Mouse (Mus musculus) lung, postnatal 14 days (tissue): Measurements from ENCODE around the gene Napepld.
A peak's percentile ranks its signal among the peaks of the same experiment; 100 is the strongest.
"Not testable (repeated sequence)": the region's sequence is repeated elsewhere in the genome, so short reads cannot be mapped to it uniquely, and the experiment has no call there.

Source experiments
- DNase-seq: peaks from one replicate; pipeline ENCODE4 v3.0.0; 2021

The Napepld gene

DNA sequence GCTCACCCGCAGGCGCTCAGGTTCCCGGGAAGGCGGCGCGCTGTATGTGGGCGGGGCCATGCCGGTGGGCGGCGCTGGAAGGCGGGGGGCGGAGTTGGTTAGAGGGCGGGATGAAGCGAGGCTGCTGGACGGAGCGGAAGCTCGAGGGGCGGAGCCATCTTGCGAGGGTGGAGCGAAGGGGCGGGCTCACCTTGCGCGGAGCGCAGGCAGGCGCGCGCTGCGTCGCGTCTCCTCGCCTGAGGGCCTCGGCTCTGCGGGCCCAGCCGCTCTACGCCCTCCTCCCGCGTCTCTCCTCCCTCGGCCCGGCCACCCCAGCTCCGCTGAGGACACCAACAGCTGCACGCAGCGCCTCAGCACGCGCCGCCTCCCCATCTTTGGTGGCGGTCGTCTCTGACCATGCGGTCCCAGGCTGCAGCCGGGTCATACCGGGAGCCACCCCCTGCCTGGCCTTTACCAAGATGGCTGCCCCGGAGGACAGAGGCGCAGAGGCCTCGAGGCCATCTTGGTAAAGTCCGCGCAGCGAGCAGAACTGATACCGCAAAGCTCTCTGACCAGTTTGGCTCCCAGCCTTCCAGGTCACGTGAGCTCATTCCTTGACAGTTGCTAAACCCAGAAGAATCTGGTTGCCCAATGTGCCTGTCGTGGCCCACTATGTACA, at the start of gene Napepld:
Gene Napepld, minus strand, starts transcription at position 46 of the 658 bp plus-strand sequence.
- peak; percentile 100 for DNase-seq

DNA sequence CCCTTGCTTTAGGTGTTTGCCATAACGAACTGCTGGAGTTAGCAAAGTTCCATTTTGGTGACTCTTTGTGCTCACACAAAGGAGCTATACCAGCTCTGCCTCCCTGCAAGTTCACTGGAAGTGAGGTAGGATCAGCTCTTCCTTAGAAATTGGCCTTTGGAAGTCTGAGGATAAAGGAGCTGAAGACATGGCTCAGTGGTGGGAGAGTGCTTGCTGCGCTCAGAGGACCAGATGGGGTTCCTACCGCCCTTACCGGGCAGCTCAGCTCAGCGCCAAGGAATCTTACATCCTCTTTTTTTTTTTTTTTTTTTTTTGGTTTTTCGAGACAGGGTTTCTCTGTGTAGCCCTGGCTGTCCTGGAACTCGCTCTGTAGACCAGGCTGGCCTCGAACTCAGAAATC, 44.8 kb upstream of the Napepld start:
- no peak for DNase-seq

DNA sequence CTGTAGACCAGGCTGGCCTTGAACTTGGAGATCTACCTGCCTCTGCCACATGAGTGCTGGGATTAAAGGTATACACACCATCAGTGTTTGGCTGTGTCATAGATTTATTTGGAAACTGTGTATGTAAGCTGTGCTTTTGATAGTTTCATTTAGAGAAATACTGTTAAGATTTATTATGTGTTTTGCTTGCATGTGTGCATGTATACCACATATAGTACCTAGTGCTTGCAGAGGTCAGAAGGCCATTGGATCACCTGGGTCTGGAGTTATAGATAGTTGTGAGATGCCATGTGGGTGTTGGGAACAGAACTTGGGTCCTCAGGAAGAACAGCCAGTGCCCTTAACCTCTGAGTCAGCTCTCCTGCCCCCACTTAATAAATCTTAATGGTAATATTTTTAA, 43.5 kb upstream of the Napepld start:
- DNase-seq, result no peak

DNA sequence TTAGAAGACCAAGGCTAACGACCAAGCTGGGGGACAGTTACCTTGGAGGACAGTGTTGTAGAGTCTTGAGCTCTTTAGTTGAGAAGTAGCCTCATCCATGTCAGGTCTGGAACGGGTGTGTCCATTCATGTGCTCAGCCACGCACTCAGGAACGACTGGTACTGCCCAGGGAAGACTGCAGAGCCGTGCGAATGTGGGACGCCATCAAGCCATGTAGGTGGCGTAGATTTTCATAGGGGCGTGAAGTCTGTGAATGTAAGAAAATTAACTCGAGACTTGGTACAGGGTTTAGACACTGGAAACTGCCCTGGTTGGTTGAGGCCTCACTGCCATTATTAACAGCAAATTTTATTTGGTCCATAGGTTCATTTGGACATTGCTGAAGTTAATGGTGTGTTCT, 42.4 kb upstream of the Napepld start:
- no peak for DNase-seq

DNA sequence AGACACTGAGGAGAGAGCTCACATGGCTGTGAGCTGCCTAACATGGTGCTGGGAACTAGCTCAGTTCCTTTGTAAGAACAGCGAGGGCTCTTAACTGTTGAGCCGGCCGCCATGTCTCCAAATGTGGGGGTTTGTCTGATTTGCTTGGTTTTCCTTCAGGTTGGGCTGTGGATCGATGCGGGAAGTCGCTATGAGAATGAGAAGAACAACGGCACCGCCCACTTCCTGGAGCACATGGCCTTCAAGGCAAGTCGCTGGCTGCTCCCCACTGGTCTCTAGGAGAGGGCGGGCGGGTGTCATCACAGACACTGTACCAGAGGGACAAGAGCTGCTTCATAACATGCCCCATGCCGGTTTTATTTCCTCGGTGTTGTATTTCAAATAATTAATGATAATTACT, 38.7 kb upstream of the Napepld start:
- DNase-seq, result no peak

DNA sequence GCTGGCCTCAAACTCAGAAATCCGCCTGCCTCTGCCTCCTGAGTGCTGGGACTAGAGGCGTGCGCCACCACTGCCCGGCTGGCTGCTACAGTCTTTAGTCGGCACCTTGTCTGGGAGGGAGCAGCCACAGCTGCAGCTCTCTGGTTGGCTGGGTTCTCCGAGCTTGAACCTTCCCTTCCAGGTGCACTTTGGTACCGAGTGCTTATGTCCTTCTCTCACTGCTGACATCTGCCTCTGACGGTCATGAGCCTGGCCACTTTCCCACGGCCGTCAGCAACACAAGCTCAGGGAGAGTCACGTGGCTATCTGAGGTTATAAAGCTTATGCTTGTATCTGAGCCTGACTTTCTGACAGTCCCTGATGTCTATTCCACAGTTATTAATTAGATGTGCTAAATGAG, 37.9 kb upstream of the Napepld start:
- no peak for DNase-seq

DNA sequence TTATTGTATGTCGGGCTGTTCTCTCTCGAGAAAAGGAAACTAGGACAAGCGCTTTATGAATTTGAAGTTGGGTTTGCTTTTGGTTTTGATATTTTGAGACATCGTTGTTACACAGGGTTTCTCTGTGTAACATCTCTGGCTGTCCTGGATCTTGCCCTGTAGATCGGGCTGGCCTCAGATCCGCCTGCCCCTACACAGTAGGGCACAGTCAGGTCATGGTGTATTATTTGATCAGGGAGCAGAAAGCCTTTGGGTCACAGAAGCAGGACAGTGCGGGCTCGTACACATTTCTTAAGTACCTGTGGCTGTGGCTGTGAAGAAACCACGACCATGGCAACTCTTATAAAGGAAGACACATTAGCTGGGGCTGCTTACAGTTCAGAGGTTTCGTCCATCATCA, 36.4 kb upstream of the Napepld start:
- no peak for DNase-seq

DNA sequence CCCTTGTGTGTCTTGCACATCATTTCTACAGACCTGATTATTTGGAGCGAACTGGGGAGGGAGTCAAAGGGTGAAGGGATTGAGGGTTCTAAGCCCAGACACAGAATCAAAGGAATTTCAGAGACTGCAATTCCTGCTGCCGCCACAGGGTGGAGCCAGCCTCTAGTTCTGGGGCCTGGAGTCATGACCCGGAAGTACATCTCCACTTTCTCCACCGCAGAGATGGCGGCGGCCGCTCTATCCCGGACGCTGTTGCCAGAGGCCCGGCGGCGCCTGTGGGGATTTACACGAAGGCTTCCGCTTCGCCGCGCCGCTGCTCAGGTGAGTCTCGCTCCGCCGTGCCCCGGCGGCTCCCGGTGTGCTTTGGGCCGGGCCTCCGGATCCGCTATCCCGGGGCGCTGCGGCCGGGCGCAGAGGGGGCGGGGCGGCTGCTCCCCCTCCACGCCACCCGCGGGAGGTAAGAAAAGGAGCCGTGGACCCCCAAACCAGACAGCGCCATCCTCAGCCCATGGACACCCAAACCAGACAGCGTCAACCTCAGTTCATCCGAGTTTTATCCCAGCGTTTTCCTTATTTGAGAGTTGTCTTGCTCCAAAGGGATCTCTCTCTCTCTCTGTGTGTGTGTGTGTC, 35.9 kb upstream of the Napepld start, which contains the start of gene Pmpcb:
Gene Pmpcb, plus strand, starts transcription at position 186 of the 630 bp plus-strand sequence.
- peak; percentile 87 for DNase-seq

DNA sequence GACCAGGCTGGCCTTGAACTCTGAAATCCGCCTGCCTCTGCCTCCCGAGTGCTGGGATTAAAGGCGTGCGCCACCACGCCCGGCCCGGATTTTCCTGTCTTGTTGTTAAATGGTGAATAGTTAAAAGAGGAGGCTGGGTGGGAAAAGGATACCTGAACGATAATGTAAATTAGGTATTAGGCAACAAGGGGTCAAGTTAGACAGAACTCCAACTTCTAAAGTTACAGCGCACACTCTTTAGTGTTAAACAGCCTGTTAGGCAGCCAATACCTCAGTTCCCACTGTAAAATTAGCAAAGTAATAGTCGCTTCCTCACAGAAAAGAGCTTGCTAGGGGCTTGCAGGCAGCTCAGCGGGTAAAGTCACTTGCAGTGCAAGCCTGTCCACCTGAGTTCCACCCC, 34.9 kb upstream of the Napepld start:
- no peak for DNase-seq

DNA sequence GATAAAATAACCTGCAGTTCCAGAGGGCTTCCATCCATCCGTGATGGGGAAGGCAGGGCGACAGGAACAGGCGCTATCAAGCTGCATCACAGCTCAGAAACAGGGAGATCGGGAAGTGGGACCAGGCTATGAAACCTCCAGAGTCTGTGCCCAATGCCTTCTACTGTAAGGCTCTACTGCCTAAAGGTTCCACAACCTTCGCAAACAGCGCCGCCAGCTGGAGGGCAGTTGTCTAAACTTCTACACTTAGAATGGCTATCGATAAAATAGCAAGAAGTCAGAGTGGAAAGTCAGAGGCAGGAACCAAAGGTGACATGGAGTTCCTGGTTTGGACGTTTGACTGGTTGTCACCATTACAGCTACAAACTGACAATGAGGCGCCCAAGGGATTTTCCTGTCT, 34.4 kb upstream of the Napepld start:
- DNase-seq, result peak; percentile 79

DNA sequence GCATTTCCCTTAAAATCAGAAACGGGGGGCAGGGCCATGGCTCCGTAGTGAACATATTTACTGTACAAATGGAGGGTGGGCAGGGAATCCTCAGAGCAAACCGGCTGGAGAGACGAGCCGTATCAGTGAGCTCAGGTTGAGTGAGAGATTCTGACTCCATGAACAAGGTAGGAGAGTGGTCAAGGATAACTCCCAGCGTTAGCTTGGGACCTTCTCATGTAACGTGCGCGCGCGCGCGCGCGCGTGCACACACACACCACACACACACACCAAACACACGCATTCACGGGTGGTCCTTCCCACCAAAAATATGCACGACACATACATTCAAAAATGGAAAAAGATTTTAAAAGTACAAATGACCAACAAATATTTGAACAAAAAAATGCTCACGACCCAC, 33.9 kb upstream of the Napepld start:
- DNase-seq, result no peak

DNA sequence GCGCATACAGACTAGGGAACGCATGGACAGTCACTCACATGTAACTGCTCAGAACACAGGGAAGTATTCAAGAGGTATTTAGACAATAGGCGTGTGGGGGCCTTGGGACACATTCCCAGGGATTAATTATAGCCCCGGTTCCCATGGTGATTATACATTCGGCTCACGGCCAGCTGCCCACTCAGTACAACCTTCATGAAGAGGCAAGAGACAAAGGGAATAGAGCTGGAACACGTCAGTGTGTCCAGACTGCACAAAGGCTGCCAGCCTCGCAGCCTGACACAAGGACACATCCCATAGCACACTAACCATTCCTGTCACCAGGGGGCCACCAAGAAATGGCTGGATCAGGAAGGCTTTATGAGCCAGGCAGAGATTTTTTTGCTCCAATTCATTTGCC, 31.7 kb upstream of the Napepld start:
- DNase-seq, result peak; percentile 49

DNA sequence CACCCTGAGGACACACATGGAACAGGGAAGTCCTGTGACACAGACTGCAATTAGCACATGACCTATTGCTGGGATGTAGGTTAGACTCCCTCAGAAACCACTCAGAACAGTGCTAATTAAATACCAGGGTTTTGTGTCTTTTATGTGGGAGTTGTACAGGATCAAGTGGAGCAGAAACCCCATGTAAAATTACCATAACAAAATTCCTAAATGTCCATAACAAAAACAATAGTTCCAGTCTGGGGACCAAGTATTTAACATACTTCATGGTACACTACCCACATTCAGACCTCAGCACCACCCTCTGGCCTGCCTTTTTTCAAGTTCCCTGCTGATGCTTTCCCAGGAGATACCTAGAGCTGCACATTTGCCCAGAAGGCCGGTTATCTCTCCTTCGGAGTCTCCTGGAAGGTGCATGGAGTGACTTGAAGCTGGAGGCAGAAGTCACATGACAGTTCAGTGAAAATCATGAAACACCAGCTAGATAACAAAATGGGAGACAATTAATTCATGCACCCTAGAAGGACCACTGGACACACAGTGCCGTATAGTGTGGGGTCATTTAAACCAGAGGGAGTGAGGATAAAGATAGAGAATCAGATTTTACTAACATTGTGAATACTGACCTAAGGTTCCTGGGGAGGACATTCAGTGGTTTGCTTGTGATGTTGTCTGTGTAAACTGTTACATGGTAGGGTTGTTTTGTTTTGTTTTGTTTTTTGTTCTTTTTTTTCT, 31.1 kb upstream of the Napepld start:
- no peak for DNase-seq

DNA sequence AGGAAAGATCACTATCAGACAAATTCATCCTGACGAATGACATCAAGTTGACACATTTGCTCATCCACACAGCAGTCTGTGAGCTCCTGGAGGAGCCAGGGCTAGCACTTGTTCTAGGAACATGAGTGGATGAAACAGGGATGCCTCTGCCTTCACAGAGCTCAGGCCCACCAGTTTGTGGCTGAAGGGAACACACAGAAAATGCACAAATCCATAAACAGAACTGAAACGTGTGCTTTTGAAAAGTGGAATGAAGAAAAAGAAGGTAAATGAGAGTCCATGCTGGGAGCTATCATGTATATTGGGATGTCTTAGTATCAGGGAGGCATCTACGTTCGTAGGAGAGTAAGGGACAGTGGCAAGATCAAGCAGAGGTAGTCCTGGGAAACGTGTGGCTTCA, 27.9 kb upstream of the Napepld start:
- no peak for DNase-seq

DNA sequence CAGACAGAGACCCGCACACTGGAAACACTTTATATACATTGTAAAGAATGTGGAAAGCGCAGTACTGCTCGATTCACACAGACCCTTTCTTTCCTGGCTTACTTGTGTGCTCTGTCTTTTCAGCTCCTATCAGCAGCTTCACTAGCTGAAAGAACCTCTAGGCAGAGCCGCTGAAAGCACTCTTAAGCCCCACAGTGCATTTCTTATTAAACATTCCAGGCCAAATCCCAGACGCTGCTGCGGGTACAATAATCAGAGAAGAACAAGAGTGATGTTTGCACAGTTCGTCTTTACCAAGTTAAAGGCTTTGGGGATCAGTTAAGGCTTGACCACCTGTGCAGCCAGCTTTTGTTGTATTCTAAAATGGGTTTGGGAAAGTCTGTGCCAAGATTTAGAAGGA, 23.7 kb upstream of the Napepld start:
- no peak for DNase-seq

DNA sequence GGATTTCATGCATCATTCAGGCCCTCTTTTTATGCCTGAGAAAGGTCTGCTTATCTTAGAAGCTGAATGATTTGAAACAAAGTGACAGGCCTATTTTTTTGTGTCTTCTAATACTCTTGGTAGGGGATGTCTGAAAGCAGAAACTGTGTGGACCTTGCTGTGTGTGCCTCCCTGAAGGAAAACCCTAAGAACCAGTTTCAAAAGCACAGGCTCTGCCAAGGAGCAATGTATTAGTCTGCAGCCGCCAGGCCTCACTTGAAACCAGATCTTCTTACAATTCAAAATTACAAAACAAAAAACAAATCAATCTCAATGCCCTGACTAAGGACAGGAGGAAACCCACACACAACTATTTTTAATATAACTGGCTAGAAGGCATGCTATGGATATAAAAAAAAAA, 23.2 kb upstream of the Napepld start:
- no peak for DNase-seq

DNA sequence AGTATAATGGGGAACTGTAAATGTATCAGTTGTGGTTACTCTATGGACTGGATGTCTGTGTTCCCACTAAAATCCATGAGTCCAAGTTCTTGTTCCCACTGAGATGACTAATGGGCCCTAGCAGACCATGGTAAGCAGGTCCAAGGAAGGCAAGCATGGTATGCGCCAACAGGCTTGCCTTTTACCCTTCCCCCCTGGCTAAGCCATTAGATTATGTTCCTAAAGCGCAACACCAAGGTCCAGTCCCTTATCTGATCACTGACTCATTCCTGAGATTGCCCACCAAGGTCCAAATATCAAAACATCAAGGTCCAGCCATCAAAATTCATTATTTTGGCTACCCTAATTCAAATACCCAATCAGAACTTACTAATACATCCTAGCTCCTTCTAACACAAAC, 18.0 kb upstream of the Napepld start:
- DNase-seq, result no peak

DNA sequence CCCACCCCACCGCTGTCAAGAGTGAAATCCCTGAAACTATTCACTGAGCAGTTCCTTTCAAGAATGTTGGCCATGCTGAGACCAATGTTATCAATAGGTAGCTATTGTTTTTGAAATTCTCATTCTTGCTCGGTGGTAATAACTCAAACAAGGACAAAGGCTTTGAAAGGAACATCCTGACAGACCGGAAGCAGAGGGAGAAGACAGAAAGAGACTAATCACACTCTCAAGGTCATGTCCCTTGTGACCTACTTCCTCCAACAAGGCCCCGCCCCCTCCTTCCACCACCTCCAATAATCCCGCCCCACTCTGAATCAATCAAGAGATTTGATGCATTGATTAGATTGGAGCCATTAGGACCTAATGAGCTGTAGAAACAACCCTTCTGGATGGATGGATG, 17.4 kb upstream of the Napepld start:
- DNase-seq, result no peak

DNA sequence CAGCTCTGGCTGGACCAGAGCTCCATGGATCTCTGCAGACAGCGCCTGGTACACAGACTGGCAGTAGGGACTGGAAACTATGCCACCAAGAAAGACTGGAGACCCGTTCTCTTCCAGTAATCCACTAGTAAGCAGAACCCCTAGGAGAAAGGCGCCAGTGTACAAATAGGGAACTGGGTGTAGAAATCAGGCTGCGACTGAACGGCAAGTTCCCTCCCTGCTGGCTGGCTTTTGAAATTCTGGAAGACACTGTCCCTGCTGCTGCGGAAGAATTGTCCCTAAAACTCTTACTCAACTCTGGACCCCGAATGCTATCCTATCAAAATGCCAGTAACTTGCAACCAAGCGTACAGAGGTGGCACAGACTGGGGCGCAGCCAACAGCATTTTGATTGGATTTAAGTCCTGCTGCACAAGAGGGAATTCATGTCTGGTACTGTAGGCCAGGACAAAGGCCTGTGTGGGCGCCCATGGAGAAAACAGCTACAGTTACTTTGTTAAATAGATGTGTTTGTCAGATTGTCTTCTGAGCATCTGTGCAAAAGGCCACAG, 16.0 kb upstream of the Napepld start:
- DNase-seq, result no peak

DNA sequence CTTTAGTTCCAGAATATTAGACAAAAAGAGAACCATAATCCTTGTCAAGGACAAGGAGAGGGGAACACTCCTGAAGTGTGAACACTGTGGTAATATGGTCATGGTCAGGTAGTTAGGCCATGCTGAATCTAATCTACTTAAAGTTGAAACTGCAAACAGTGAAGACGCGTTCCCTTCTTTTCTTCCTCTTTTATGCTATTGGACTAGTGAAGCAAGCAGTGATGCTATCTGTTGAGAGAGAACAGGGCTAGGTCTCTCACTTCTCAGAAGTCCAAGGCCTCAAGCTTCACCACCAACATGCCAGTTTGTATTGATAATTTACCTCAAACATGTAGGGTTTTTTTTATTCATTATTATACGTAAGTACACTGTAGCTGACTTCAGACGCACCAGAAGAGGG, 13.3 kb upstream of the Napepld start:
- no peak for DNase-seq

DNA sequence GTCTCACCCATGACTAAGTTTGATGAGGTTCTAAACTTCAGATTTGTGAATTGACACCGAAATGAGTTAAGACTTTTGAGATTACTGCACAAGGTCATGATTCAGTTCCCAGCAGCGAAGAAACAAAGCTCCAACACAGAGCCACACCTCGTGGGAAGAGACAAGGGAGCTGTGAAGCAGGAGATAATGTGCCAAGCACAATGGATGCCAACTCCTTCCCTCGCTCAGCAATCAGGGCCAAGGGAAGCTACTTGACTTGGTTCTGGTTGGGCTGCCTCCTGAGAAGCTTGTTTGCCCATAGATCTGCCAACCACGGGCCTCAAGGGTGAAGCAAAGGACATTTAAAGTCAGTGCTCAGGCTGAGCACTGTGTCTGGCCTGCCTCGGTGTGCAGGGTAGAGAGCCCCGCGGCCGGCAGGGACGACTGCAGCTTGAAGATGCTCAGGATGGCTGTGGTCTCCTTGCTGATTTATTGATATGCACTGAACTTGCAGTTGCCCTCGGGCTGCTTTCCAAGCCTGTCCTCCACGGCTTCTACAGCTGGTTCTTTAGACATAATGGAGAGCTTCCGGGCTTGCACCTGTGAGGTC, 11.0 kb upstream of the Napepld start:
- no peak for DNase-seq

DNA sequence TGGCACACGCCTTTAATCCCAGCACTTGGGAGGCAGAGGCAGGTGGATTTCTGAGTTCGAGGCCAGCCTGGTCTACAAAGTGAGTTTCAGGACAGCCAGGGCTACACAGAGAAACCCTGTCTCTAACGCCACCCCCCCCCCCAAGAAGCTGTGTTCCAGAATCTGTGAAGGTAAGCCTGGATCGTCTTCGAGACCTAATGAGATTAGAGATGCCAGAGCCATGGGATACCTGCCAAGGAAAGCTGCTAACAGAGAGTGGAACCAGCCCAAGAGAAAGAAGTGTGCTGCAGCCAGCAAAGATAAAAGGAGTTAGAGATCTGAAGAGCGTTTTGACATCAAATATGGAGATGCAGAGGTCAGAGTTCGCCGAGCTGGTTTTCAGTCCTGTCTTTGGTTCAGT, 6.8 kb upstream of the Napepld start:
- not testable (repeated sequence) for DNase-seq

DNA sequence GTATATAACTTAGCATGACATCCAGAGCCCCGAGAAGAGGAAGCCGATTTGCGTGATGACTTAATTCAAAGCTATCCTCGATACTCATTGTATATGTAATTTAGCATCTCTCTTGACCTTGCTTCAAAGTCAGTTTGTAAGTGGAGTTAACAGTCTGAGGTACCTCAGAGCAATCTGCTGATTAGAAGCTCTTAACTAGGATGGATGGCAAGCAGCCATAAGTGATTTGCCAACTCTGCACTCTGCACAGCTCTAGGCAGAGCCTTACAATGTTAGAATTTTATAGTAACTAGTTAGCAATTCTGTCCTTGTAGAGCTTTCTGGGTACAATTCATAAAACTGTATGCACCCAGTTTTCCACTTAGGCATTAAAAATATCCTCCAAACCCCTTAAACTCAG, 5.3 kb upstream of the Napepld start:
- DNase-seq, result no peak

DNA sequence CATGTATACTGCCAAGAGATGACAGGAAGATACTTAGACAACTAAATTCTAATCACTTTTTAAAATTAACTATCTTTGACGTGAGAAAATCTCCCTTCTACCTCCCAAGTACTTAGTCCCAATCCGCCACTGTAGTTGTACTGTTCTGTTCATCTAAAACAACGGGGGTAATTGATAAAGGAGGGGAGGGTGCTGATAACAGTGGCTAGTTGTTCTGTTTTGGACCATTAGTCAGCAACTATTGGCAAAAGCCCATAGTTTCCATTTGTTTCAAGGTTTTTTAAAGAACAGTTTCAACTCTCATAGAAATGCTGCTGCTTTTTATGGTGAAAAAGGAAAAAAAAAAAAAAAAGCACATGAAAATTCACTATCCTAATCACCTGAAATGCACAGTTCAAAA, 2.5 kb upstream of the Napepld start:
- DNase-seq, result no peak
